Mouse (Mus musculus) stomach, postnatal 0 days (tissue): Measurements from ENCODE around the gene Fbxl4.

Experiments used
- CTCF ChIP-seq: IDR thresholded peaks from 2 replicates; pipeline ENCODE4 v1.5.1; 2016; ENCODE audit warnings: antibody characterized with exemption, low read depth, mild to moderate bottlenecking, moderate library complexity
- EP300 ChIP-seq: optimal IDR thresholded peaks from 2 replicates; pipeline ENCODE3; 2016; ENCODE audit warnings: antibody characterized with exemption

DNA sequence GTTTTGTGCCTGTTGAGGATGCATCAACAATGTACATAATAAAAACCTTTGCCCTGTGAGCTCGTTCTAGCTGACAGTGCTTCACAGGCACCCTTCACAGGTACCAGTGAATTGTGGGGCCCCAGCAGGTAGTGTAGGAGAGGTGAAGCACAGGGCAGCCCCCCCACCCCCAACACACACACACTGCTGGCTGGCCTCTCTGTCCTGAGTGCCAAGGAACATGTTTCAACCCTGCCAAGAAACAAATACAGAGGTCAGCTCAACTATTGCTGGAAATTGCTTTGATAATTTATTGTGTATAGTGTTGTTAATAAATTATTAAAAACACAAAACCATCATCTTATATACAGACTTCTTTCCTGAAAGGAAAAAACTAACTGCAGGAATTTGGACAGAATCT, 21.2 kb downstream of the Fbxl4 start:
- no peak for TF ChIP-seq CTCF
- no peak for TF ChIP-seq EP300
